Mouse (Mus musculus) neural tube, embryonic 14.5 days (tissue): ENCODE measurements at regions not wholly inside any gene's neighbourhood (a gene's known extent, or its start where the extent isn't known, plus 50 kb on each side); places are given as distances from the start of the nearest gene placed in this dataset.
A peak's percentile ranks its signal among the peaks of the same experiment; 100 is the strongest.

Source experiments
- ATAC-seq: fragments of 200-750 bp; cut with Nextera tagmentation; 2 replicates; pipeline ENCODE4 v1.8.0; 2017; ENCODE audit warnings: low read depth, mild to moderate bottlenecking, moderate TSS enrichment, moderate library complexity
- H3K27ac ChIP-seq: fragments of 300-500 bp; sonication (generic); 2 replicates; pipeline ENCODE4 v1.5.1; 2014; ENCODE audit warnings: low read depth, mild to moderate bottlenecking, control low read depth, low read length, moderate library complexity, mixed read lengths
- H3K27me3 ChIP-seq: fragments of 300-500 bp; sonication (generic); 2 replicates; pipeline ENCODE4 v1.6.1; 2014; ENCODE audit warnings: low read length; ENCODE audit not compliant: control insufficient read depth, insufficient read depth
- H3K36me3 ChIP-seq: fragments of 300-500 bp; sonication (generic); 2 replicates; pipeline ENCODE4 v1.6.1; 2014; ENCODE audit warnings: low read length, mixed read lengths; ENCODE audit not compliant: control insufficient read depth, insufficient read depth
- H3K4me1 ChIP-seq: fragments of 300-500 bp; sonication (generic); 2 replicates; pipeline ENCODE4 v1.6.1; 2014; ENCODE audit warnings: low read length; ENCODE audit not compliant: control insufficient read depth, insufficient read depth
- H3K4me2 ChIP-seq: fragments of 300-500 bp; sonication (generic); 2 replicates; pipeline ENCODE4 v1.6.1; 2014; ENCODE audit warnings: mild to moderate bottlenecking, low read depth, low read length, control low read depth
- H3K4me3 ChIP-seq: fragments of 300-500 bp; sonication (generic); 2 replicates; pipeline ENCODE4 v1.5.1; 2014; ENCODE audit warnings: low read depth, low read length, control low read depth, mixed read lengths
- H3K9ac ChIP-seq: fragments of 300-500 bp; sonication (generic); replicated peaks from 2 replicates; pipeline ENCODE4 v1.6.1; 2014; ENCODE audit warnings: low read depth, mild to moderate bottlenecking, control low read depth, low read length, mixed read lengths
- H3K9me3 ChIP-seq: fragments of 300-500 bp; sonication (generic); 2 replicates; pipeline ENCODE4 v1.6.1; 2016; ENCODE audit warnings: low read length; ENCODE audit not compliant: control insufficient read depth
- WGBS: fragments of 180-500 bp; shearing (Covaris S2); extraction: QIAGEN DNeasy Blood & Tissue Kit; methylation state at CpG from one replicate; pipeline ENCODE4 v1.1.7; 2014; 5-methylcytosine and 5-hydroxymethylcytosine counted together

DNA sequence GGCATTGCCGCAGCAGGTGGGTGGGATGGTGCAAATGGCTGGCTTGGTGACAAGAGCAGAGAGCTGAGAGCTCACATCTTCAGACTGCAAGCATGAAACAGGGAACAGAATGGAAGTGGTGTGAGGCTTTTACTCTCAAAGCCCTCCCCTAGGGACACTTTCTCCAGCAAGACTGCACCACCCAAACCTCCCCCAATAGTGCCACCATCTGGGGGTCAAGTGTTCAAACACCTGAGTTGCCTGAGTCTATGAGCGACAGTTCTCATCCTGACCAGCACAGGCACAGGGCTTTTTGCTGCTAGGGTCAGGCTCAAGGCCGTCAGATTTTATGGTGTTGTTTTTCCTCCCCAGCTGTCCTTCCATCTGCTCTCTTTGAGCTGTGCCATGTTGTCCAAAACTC, 337.9 kb upstream of the Eif4g2 start:
- WGBS: 79% methylated on average over 3 of the region's 3 CpGs
- Histone ChIP-seq H3K9me3 (no peaks in the 10 kb centered on the region), H3K4me2 (no peak overlapping the region), H3K27ac (no peak overlapping the region), H3K9ac (no peak overlapping the region), H3K36me3 (no peaks in the 10 kb centered on the region), H3K4me3 (no peak overlapping the region), H3K4me1 (no peaks in the 10 kb centered on the region), H3K27me3 (no peaks in the 10 kb centered on the region)
- no peak for ATAC-seq

DNA sequence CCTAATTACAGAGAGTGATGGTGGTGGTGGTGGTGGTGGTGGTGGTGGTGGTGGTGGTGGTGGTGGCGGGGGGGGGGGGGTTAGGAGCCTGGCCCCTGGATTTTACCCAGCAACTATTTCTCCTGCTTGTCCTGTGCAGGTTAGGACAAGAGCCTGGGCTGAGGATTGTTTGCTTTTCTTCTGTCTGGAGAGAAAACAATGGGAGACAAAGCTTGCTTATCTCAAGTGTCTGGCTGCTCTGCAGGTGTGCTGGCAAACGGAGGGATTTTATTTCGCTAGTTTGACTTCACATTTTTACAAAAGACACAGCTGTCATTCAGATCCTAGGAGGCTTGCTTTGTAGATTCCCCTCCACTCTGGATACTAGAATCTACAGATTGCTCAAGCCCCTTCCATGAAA, 334.9 kb upstream of the Eif4g2 start:
- no peak overlapping the region for H3K4me2 ChIP-seq
- no peaks in the 10 kb centered on the region for H3K36me3 ChIP-seq
- H3K4me1 ChIP-seq: no peaks in the 10 kb centered on the region
- no peak overlapping the region for H3K9ac ChIP-seq
- H3K4me3 ChIP-seq: no peak overlapping the region
- WGBS: 33% methylated on average over 3 of the region's 3 CpGs
- ATAC-seq: no peak
- H3K27me3 ChIP-seq: no peaks in the 10 kb centered on the region
- no peaks in the 10 kb centered on the region for H3K9me3 ChIP-seq
- no peak overlapping the region for H3K27ac ChIP-seq

DNA sequence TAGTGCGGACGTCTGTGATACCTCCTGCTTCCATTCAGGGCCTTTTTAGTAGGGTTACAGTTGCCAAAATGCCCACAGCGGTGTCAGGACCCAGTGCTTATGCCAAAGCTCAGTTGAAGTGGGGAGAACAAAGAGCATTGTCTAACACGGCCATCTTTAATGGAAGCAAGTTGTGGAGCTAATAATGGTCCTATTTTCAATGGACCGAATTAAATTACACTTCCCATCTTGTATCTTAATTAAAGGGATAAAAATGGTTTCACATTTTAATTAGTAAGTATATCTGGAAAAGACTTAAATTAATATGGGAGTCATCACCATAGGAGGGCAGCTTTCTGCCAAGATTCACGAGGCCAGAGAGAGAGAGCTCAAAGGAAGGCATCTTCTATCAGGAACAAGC, 333.2 kb upstream of the Eif4g2 start:
- Histone ChIP-seq H3K27ac (no peak overlapping the region), H3K9ac (no peak overlapping the region), H3K4me1 (no peaks in the 10 kb centered on the region), H3K4me2 (no peak overlapping the region), H3K27me3 (no peaks in the 10 kb centered on the region), H3K9me3 (no peaks in the 10 kb centered on the region), H3K4me3 (no peak overlapping the region), H3K36me3 (no peaks in the 10 kb centered on the region)
- no peak for ATAC-seq
- WGBS: 64% methylated on average over 6 of the region's 6 CpGs

DNA sequence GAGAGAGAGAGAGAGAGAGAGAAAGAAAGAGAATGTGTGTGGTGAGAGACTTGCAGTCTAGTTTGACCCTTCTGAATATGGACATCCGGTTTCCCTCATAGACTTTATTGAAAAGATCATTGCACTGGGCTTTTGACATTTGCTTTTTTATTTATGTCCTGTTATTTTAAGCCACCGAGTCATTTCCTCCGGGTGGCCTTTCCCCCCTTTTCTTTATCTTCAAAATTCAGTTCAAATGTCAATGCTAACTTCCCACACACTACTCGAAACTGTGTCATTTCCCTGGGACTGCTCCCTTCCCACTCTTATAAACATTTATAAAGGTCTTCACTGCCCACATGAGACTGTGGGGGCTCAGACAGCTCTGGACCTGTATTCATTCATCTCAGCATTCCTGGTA, 330.9 kb upstream of the Eif4g2 start:
- WGBS: 71% methylated on average over 4 of the region's 4 CpGs
- no peak overlapping the region for H3K4me3 ChIP-seq
- no peaks in the 10 kb centered on the region for H3K27me3 ChIP-seq
- H3K9me3 ChIP-seq: no peaks in the 10 kb centered on the region
- no peak overlapping the region for H3K27ac ChIP-seq
- H3K9ac ChIP-seq: no peak overlapping the region
- ATAC-seq: no peak
- H3K36me3 ChIP-seq: no peaks in the 10 kb centered on the region
- H3K4me2 ChIP-seq: no peak overlapping the region
- H3K4me1 ChIP-seq: no peaks in the 10 kb centered on the region

DNA sequence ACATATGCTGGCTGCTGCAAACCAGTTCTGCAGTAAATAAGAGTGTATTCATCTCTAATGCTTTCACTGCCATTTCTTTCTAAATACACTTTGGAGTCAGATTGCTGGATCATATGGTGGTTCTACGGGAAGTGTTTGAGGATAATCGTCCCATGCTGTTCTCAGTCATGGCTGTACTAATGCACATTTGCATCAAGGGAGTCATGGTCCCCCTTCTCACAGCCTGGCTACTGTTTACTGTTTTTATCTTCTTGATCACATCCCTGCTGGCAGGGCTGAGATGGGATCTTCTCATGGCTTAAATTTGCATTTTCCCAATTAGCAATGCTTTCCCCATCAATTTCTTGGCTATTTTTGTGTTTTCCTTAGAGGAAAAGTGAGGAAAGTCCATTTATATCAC, 330.1 kb upstream of the Eif4g2 start:
- H3K27ac ChIP-seq: no peak overlapping the region
- ATAC-seq: no peak

DNA sequence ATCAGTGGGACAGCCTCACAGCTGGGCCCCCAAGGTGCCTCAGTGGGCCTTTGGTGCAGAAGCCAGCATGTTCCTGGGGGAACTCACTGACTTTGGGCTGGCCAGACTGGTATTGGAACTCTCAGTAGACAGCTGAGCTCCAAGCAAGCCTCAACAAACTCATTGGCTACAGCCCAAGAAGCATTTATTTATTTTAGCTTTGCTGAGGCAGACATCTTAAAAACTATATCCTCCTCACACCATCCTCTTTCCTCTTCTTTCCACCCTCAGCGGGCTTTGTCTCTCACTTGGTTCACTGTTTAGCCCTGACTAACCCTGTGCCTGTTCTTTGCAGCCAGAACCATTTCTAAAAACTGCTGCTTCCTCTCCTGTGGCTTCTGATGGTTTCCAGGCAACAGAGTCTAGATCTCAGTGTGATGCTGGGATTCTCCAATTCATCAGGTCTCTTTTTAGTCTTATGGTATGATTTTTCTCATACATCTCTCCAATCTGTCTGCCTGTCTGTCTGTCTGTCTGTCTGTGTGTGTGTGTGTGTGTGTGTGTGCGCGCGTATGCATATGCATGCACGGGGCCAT, 328.6 kb upstream of the Eif4g2 start:
- H3K4me1 ChIP-seq: no peaks in the 10 kb centered on the region
- no peaks in the 10 kb centered on the region for H3K9me3 ChIP-seq
- H3K36me3 ChIP-seq: no peaks in the 10 kb centered on the region
- H3K27ac ChIP-seq: no peak overlapping the region
- no peaks in the 10 kb centered on the region for H3K27me3 ChIP-seq
- 83% methylated on average over 5 of the region's 5 CpGs for WGBS
- H3K4me2 ChIP-seq: no peak overlapping the region
- no peak overlapping the region for H3K9ac ChIP-seq
- no peak overlapping the region for H3K4me3 ChIP-seq
- no peak for ATAC-seq

More for the DNA sequence above, 330.1 kb upstream of the Eif4g2 start:
- Histone ChIP-seq H3K9me3 (no peaks in the 10 kb centered on the region), H3K9ac (no peak overlapping the region), H3K27me3 (no peaks in the 10 kb centered on the region), H3K4me3 (no peak overlapping the region), H3K4me1 (no peaks in the 10 kb centered on the region), H3K36me3 (no peaks in the 10 kb centered on the region), H3K4me2 (no peak overlapping the region)
- 58% methylated on average over 2 of the region's 2 CpGs for WGBS

DNA sequence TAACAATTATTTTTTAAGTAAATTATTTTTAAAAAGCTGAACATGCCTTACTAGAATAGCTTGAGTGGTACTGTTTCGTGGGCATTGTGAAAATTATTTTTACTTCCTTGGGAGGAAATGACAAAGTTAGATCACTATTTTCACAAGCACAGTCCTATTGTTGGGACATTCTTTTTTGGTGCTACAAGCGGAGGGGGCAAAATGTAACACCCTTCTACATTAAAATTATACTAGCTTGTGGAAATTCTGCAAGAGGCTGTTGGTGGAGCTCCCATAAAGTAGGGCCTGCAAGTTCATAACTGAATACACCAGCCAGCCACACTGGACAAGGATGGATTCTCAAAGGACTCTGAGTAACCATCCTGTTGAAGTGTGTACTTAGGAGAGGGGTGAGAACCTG, 313.1 kb upstream of the Eif4g2 start:
- Histone ChIP-seq H3K9me3 (no peaks in the 10 kb centered on the region), H3K27ac (no peak overlapping the region), H3K9ac (no peak overlapping the region), H3K27me3 (no peaks in the 10 kb centered on the region), H3K4me1 (0 out of 2 replicates have a peak, but pooled peaks cover 2% of the 10 kb centered on the region), H3K4me2 (no peak overlapping the region), H3K4me3 (no peak overlapping the region), H3K36me3 (no peaks in the 10 kb centered on the region)
- 93% methylated on average over 2 of the region's 2 CpGs for WGBS
- ATAC-seq: no peak

DNA sequence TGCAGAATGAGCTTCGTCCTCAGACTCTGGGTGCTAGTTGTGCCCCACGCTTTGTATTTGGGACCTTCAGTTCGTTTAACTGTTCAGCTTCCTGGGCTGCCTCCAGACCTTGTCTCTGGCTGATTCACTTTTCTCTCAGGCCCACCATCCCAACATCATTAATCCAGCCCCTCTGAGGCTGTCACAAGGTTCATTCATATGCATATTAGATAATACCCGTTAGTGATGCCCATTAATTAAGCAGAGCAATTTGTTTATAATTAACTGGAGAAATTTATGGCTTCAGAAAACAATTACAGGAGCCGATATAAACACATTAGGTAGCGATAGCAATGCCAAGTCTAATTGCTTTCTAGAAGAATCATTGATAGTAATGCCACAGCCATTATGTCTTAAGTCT, 312.3 kb upstream of the Eif4g2 start:
- H3K4me3 ChIP-seq: no peak overlapping the region
- H3K9ac ChIP-seq: no peak overlapping the region
- H3K27me3 ChIP-seq: no peaks in the 10 kb centered on the region
- no peak overlapping the region for H3K4me2 ChIP-seq
- 0 out of 2 replicates have a peak, but pooled peaks cover 2% of the 10 kb centered on the region for H3K4me1 ChIP-seq
- 22% methylated on average over 6 of the region's 6 CpGs for WGBS
- ATAC-seq: peak; percentile 61
- no peaks in the 10 kb centered on the region for H3K36me3 ChIP-seq
- H3K27ac ChIP-seq: no peak overlapping the region
- no peaks in the 10 kb centered on the region for H3K9me3 ChIP-seq

DNA sequence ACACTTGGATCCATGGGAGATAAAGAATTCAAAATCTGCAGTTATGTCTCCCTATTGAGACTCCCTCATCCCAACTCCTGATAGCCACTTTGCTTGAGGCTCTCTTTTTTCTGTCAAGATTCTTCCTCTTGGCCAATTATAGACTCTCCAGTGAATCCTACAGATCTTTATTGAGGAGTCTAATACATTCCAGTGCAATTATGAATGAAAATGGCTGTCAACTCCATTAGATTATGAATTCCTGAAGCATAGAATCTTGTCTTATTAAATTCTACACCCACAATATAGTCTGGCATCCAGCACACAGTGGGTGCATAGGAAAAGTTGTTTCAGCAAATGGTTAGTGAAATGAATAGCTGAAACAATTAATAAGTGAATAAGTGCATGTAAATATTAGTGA, 311.0 kb upstream of the Eif4g2 start:
- Histone ChIP-seq H3K36me3 (no peaks in the 10 kb centered on the region), H3K4me1 (0 out of 2 replicates have a peak, but pooled peaks cover 2% of the 10 kb centered on the region), H3K27ac (no peak overlapping the region), H3K4me2 (no peak overlapping the region), H3K9ac (no peak overlapping the region), H3K4me3 (no peak overlapping the region), H3K27me3 (no peaks in the 10 kb centered on the region), H3K9me3 (no peaks in the 10 kb centered on the region)
- ATAC-seq: no peak

DNA sequence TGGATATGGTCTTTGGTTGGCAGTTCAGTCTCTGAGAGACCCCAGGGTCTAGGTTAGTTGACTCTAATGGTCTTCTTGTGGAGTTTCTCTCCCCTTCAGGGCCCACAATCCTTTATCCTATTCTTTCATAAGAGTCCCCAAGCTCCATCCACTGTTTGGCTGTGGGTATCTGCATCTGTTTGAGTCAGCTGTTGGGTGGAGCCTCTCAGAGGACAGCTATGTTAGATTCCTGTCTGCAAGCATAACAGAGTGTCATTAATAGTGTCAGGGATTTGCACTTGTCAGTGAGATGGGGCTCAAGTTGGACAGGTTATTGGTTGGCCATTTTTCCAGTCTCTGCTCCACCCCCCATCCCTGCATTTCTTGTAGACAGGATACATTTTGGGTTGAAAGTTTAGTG, 306.9 kb upstream of the Eif4g2 start:
- no peak overlapping the region for H3K27ac ChIP-seq
- no peak for ATAC-seq
- H3K4me3 ChIP-seq: no peak overlapping the region
- no peaks in the 10 kb centered on the region for H3K9me3 ChIP-seq
- no peaks in the 10 kb centered on the region for H3K36me3 ChIP-seq
- no peak overlapping the region for H3K4me2 ChIP-seq
- H3K9ac ChIP-seq: no peak overlapping the region
- H3K27me3 ChIP-seq: no peaks in the 10 kb centered on the region
- H3K4me1 ChIP-seq: no peaks in the 10 kb centered on the region
